Comparison of ENCODE assay signal across 29 mouse cellular contexts in the genomic region with DNA sequence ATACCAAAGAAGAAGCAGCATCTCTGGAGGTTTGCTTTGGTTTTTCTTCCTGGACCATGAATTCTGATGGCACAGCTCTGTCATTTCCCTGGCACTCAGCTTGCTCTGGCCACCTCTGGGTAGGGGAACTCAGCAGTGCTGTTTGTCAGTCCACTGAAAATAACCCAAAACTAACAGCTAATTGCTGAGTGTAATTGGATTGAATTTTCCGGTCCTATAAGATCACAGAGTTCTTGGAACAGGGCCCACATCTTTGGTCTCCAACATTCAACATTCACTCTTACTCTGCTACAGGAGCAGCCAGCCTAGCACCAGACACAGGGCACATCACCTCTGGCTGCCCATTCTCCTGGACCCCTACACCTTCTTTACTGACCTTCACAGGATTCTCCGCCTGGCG.
A peak's percentile ranks its signal among the peaks of the same experiment; 100 is the strongest.
DNase-seq lines count a peak whose midpoint lies in the region; ATAC-seq and TF ChIP-seq lines count a peak whose summit lies in the region.
"Had no signal": no experiment of that assay in that cellular context is flagged by ENCODE, and none has a peak within 500 bp of the region (broad histone marks: within the 10 kb centered on the region; RNA-seq: fewer than 3 reads in every experiment).

No protein-coding gene starts in this region.

- ATAC-seq in midbrain, embryonic 16.5 days = peak; percentile 21; the same call in 1 of the 2 replicates
- ATAC-seq: activated CD4-positive, CD25-positive, alpha-beta regulatory T cell, adult 4 months; forebrain, embryonic 16.5 days; intestine, postnatal 0 days had no signal

- H3K9ac ChIP-seq in midbrain, embryonic 16.5 days (ENCODE audit: low read depth, low read length) = no peak overlapping the region
- H3K9ac ChIP-seq: heart, embryonic 15.5 days; hindbrain, embryonic 12.5 days; liver, embryonic 14.5 days; neural tube, embryonic 15.5 days had no signal

- H3K9me3 ChIP-seq in midbrain, embryonic 16.5 days (replicated peaks; ENCODE audit: control insufficient read depth, low read length, poor library complexity, severe bottlenecking) = no peaks in the 10 kb centered on the region
- H3K9me3 ChIP-seq: heart, embryonic 10.5 days; heart, embryonic 15.5 days; hindbrain, embryonic 12.5 days; neural tube, embryonic 15.5 days had no signal

- no peak overlapping the region for H3K4me3 ChIP-seq in midbrain, embryonic 16.5 days (ENCODE audit: low read depth, low read length)
- H3K4me3 ChIP-seq: heart, embryonic 10.5 days; heart, embryonic 15.5 days; hindbrain, embryonic 12.5 days; neural tube, embryonic 15.5 days had no signal

- H3K27ac ChIP-seq in midbrain, embryonic 16.5 days (ENCODE audit: low read length) = no peak overlapping the region
- H3K27ac ChIP-seq: heart, embryonic 10.5 days; heart, embryonic 15.5 days; hindbrain, embryonic 12.5 days; liver, embryonic 14.5 days; macrophage; neural tube, embryonic 15.5 days had no signal

- no peak overlapping the region for H3K4me2 ChIP-seq in midbrain, embryonic 16.5 days (ENCODE audit: low read length)
- H3K4me2 ChIP-seq: heart, embryonic 15.5 days; hindbrain, embryonic 12.5 days; neural tube, embryonic 15.5 days had no signal

- WGBS in midbrain, embryonic 16.5 days = 62% methylated on average over 3 of the region's 3 CpGs

- no peaks in the 10 kb centered on the region for H3K36me3 ChIP-seq in midbrain, embryonic 16.5 days (ENCODE audit: control insufficient read depth, insufficient read depth, low read length)
- H3K36me3 ChIP-seq: heart, embryonic 10.5 days; heart, embryonic 15.5 days; neural tube, embryonic 15.5 days had no signal

- H3K27me3 ChIP-seq in midbrain, embryonic 16.5 days (ENCODE audit: control insufficient read depth, insufficient read depth, low read depth, low read length) = no peaks in the 10 kb centered on the region
- H3K27me3 ChIP-seq: heart, embryonic 15.5 days; hindbrain, embryonic 12.5 days; neural tube, embryonic 15.5 days had no signal

- TF ChIP-seq CTCF in brain, embryonic 14.5 days (IDR thresholded peaks at IDR 0.05; ENCODE audit: borderline replicate concordance, extremely low read depth, insufficient read depth, insufficient read length) = no peak

- peak; percentile 9 for DNase-seq in left cerebral cortex, postnatal 4 days
- no peak for DNase-seq in left cerebral cortex, adult 18-20 months (ENCODE audit: low spot score in 2 of 2)
- DNase-seq in lung, postnatal 4 days = peak; percentile 6 to 28
- no peak for DNase-seq in lung, postnatal 36 days
- DNase-seq in brain, embryonic 14.5 days (ENCODE audit: low read depth) = peak; percentile 71
- no peak for DNase-seq in thymus, postnatal 36 days
- DNase-seq: adrenal gland, adult 2 months; B cell, adult 2 months; cerebellum, adult 8-10 months; cerebellum, postnatal 36 days; gastrocnemius, postnatal 10 days; heart, postnatal 36 days; kidney, adult 9 months; kidney, postnatal 10 days; layer of hippocampus, postnatal 36 days; liver; right cerebral cortex, adult 18-20 months; spleen, adult 18-20 months; thymus, postnatal 14 days had no signal

- TF ChIP-seq POLR2A in brain, embryonic 14.5 days (IDR thresholded peaks at IDR 0.05; ENCODE audit: borderline replicate concordance, extremely low read depth, insufficient read depth, insufficient read length, poor library complexity, severe bottlenecking) = no peak

- intact Hi-C loops in left cerebral cortex, postnatal 4 days (cut with DNase I) = no loop called here

- 0 out of 2 replicates have a peak, but pooled peaks cover 2% of the 10 kb centered on the region for H3K4me1 ChIP-seq in midbrain, embryonic 16.5 days (ENCODE audit: control insufficient read depth, insufficient read depth, low read length)
- H3K4me1 ChIP-seq: heart, embryonic 10.5 days; heart, embryonic 15.5 days; hindbrain, embryonic 12.5 days; neural tube, embryonic 15.5 days had no signal

Comparison
In these comparisons a context has a peak if more than half of its experiments do, and no peak if none do; other contexts are left out.
1. DNase-seq: peak in left cerebral cortex, postnatal 4 days (single experiment), lung, postnatal 4 days (2 of 2) and brain, embryonic 14.5 days (single experiment); none in left cerebral cortex, adult 18-20 months (0 of 2), lung, postnatal 36 days (single experiment) and thymus, postnatal 36 days (0 of 2).